Comparison of ENCODE assay signal across 14 mouse cellular contexts in the genomic region with DNA sequence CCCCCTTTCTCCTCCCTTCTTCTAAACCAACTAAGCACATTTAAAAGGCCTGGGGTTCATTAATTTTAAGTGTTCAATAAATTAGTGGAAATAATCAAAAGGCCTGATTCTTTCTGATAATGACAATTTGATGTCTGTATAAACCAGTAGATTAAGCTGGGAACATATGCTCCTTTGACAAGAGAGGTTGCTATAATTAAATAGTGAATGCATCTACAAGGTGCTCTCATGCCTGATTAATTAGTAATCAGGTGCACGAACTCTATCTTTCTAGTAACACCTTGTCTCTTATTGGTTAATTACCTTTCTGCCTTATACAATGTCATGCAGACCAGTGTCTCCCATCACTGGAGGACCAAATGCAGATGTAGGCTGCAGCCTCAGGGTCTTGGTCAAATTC.
"Had no signal": no experiment of that assay in that cellular context is flagged by ENCODE, and none has a peak within 500 bp of the region (broad histone marks: within the 10 kb centered on the region; RNA-seq: fewer than 3 reads in every experiment).

No protein-coding gene starts in this region.

- H3K27me3 ChIP-seq: stomach, embryonic 15.5 days had no signal

- H3K9ac ChIP-seq: stomach, embryonic 15.5 days had no signal

- H3K36me3 ChIP-seq: stomach, embryonic 15.5 days had no signal

- H3K4me2 ChIP-seq: stomach, embryonic 15.5 days had no signal

- H3K9me3 ChIP-seq: stomach, embryonic 15.5 days had no signal

- DNase-seq: retina, postnatal 1 day; right cerebral cortex, adult 18-20 months; right cerebral cortex, postnatal 14 days; right cerebral cortex, postnatal 25 days; right cerebral cortex, postnatal 4 days; spleen, adult 18-20 months; thymus, adult 18-20 months; thymus, adult 2 months; thymus, postnatal 14 days; thymus, postnatal 25 days; thymus, postnatal 36 days; thymus, postnatal 4 days had no signal

- H3K27ac ChIP-seq: stomach, embryonic 15.5 days; stomach, postnatal 0 days had no signal

- H3K4me1 ChIP-seq: stomach, embryonic 15.5 days had no signal

- H3K4me3 ChIP-seq: stomach, embryonic 15.5 days had no signal
